Mouse (Mus musculus): ENCODE data around the gene Gm21891. TPM values are rescaled to one million over a fixed set of nuclear protein-coding genes. Genes with fewer than 3 reads are reported as not detected.
"Not testable (repeated sequence)": the region's sequence is repeated elsewhere in the genome, so short reads cannot be mapped to it uniquely, and the experiment has no call there.

The Gm21891 gene
- polyA plus RNA-seq (2016; fragmentation: Nextera tagmentation; extraction: Ambion mirVana): not detected in 2 replicates

DNA sequence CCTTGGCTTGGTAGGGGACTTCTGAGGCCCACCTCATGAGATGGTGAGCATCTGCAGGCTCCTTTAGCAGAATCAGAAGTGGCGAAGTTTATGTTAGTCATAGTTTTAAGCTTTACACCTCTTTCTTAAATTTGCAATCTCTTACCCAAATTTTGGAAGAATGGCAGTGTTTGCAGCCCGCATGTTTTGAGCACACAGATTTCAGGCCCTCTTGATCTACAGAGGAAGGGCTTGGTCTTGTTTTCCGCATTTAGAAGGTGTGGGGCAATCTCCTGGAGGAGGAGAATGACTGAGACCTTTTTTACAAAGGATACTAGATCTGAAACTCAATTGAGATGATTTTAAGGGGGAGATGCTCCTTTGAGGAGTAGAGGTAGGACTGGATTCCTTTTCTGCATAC, at the start of gene Gm21891:
Gene Gm21891 (minus strand): TSS at position 101 of the 400 bp plus-strand sequence.
- ATAC-seq (ENCODE audit: insufficient number of reproducible peaks, low FRiP score); H3K4me3 ChIP-seq; H3K4me1 ChIP-seq (replicated peaks); H3K36me3 ChIP-seq; H3K9ac ChIP-seq; H3K4me2 ChIP-seq; H3K27ac ChIP-seq (ENCODE audit: poor library complexity, severe bottlenecking); H3K27me3 ChIP-seq (replicated peaks); H3K9me3 ChIP-seq (replicated peaks): not testable (repeated sequence)
- WGBS: no CpG with 5 or more reads among the region's 3 CpGs

DNA sequence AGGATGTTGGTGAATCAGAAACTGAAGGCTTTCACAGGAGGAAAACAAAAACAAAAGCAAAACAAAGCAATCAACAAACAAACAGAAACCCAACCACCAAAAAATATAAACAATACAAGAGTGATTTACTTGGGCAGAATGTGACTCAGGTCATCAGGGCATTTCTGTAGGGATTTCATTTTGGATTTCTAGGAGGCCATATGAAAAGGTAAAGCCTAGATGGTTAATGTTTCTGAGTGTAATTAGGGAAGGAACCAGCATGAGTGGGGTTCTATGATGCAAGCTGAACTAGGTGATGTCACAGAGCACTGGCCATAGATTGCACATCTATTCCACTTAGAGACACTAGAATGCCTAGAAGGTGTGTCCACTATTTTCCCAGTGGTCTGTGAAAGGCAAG, 28.4 kb upstream of the Gm21891 start, which contains the start of gene Gm21425:
Gene Gm21425 (plus strand): TSS at position 301 of the 400 bp plus-strand sequence.
- not testable (repeated sequence) for H3K36me3 ChIP-seq; H3K27me3 ChIP-seq (replicated peaks); H3K9ac ChIP-seq; H3K4me1 ChIP-seq (replicated peaks); H3K4me3 ChIP-seq; H3K27ac ChIP-seq (ENCODE audit: poor library complexity, severe bottlenecking); H3K9me3 ChIP-seq (replicated peaks); ATAC-seq (ENCODE audit: insufficient number of reproducible peaks, low FRiP score); H3K4me2 ChIP-seq

Other genes with a start within 250 kb of the Gm21891 start
- not detected in 2 replicates for gene Gm20807, start 90.6 kb downstream of the Gm21891 start, polyA plus RNA-seq (2016; fragmentation: Nextera tagmentation; extraction: Ambion mirVana)
- not detected in 2 replicates for gene Gm21425, start 28.5 kb upstream of the Gm21891 start, polyA plus RNA-seq (2016; fragmentation: Nextera tagmentation; extraction: Ambion mirVana)
- not detected in 2 replicates for gene Gm21828, start 90.4 kb upstream of the Gm21891 start, polyA plus RNA-seq (2016; fragmentation: Nextera tagmentation; extraction: Ambion mirVana)
- not detected in 2 replicates for gene Gm21440, start 118.9 kb upstream of the Gm21891 start, polyA plus RNA-seq (2016; fragmentation: Nextera tagmentation; extraction: Ambion mirVana)
- gene Gm21454, start 119.0 kb upstream of the Gm21891 start, polyA plus RNA-seq (2016; fragmentation: Nextera tagmentation; extraction: Ambion mirVana): not detected in 2 replicates
- gene Gm21725, start 215.6 kb upstream of the Gm21891 start, polyA plus RNA-seq (2016; fragmentation: Nextera tagmentation; extraction: Ambion mirVana): not detected in 2 replicates

Data from heart, embryonic 12.5 days (tissue).